ENCODE assay signal across 7 mouse cellular contexts in genomic region chr1:184844326-184845066, GRCm38 (mm10). TPM values are rescaled to one million over a fixed set of nuclear protein-coding genes. Genes with fewer than 3 reads are reported as not detected.
A peak's percentile ranks its signal among the peaks of the same experiment; 100 is the strongest.
DNase-seq lines count a peak whose midpoint lies in the region; ATAC-seq lines count a peak whose summit lies in the region.

No protein-coding gene starts in this region.

- H3K9me3 ChIP-seq in embryonic facial prominence, embryonic 11.5 days (replicated peaks; ENCODE audit: control insufficient read depth, low read length): no peaks in the 10 kb centered on the region
- no peaks in the 10 kb centered on the region for H3K9me3 ChIP-seq in hindbrain, embryonic 12.5 days (replicated peaks)
- no peaks in the 10 kb centered on the region for H3K9me3 ChIP-seq in liver, embryonic 15.5 days (replicated peaks)
- no peaks in the 10 kb centered on the region for H3K9me3 ChIP-seq in neural tube, embryonic 13.5 days

- peaks cover 2% of the 10 kb centered on the region; the same call in 1 of the 2 replicates for H3K27me3 ChIP-seq in embryonic facial prominence, embryonic 11.5 days (ENCODE audit: control insufficient read depth, insufficient read depth, low read length)
- H3K27me3 ChIP-seq in hindbrain, embryonic 12.5 days: peaks cover 13% of the 10 kb centered on the region
- H3K27me3 ChIP-seq in liver, embryonic 15.5 days: no peaks in the 10 kb centered on the region
- H3K27me3 ChIP-seq in neural tube, embryonic 13.5 days: peaks cover 42% of the 10 kb centered on the region

- no peak for ATAC-seq in embryonic facial prominence, embryonic 11.5 days (replicated peaks; ENCODE audit: insufficient number of reproducible peaks, low FRiP score, low TSS enrichment, low read depth)
- no peak for ATAC-seq in hindbrain, embryonic 12.5 days (ENCODE audit: low FRiP score)
- no peak for ATAC-seq in liver, embryonic 15.5 days (ENCODE audit: insufficient read depth)
- ATAC-seq in neural tube, embryonic 13.5 days (ENCODE audit: low read depth): no peak

- 20% methylated on average over 15 of the region's 15 CpGs for WGBS in embryonic facial prominence, embryonic 11.5 days
- 20% methylated on average over 15 of the region's 15 CpGs for whole genome bisulfite sequencing in hindbrain, embryonic 12.5 days
- WGBS in liver, embryonic 15.5 days (ENCODE audit: insufficient replicate concordance): 11% methylated on average over 15 of the region's 15 CpGs
- 19% methylated on average over 15 of the region's 15 CpGs for WGBS in neural tube, embryonic 13.5 days

- peak overlapping the region; percentile 87 for H3K4me2 ChIP-seq in embryonic facial prominence, embryonic 11.5 days (ENCODE audit: low read depth, low read length)
- peak overlapping the region; percentile 77 for H3K4me2 ChIP-seq in hindbrain, embryonic 12.5 days (replicated peaks)
- H3K4me2 ChIP-seq in liver, embryonic 15.5 days: peak overlapping the region; percentile 90
- peak overlapping the region; percentile 82 for H3K4me2 ChIP-seq in neural tube, embryonic 13.5 days

- H3K9ac ChIP-seq in embryonic facial prominence, embryonic 11.5 days (replicated peaks; ENCODE audit: low read length): peak overlapping the region; percentile 74
- peak overlapping the region; percentile 85 for H3K9ac ChIP-seq in hindbrain, embryonic 12.5 days
- peak overlapping the region; percentile 88 for H3K9ac ChIP-seq in liver, embryonic 15.5 days
- H3K9ac ChIP-seq in neural tube, embryonic 13.5 days: peak overlapping the region; percentile 87

- no peaks in the 10 kb centered on the region for H3K4me1 ChIP-seq in embryonic facial prominence, embryonic 11.5 days (ENCODE audit: control insufficient read depth, insufficient read depth, low read length)
- peaks cover 23% of the 10 kb centered on the region for H3K4me1 ChIP-seq in hindbrain, embryonic 12.5 days
- peaks cover 72% of the 10 kb centered on the region for H3K4me1 ChIP-seq in liver, embryonic 15.5 days (replicated peaks)
- H3K4me1 ChIP-seq in neural tube, embryonic 13.5 days (replicated peaks): peaks cover 40% of the 10 kb centered on the region

- H3K27ac ChIP-seq in embryonic facial prominence, embryonic 11.5 days (replicated peaks; ENCODE audit: low read depth, low read length): no peak overlapping the region
- no peak overlapping the region for H3K27ac ChIP-seq in hindbrain, embryonic 12.5 days
- H3K27ac ChIP-seq in liver, embryonic 15.5 days (replicated peaks): peak overlapping the region; percentile 89
- H3K27ac ChIP-seq in neural tube, embryonic 13.5 days (replicated peaks): no peak overlapping the region

- H3K36me3 ChIP-seq in embryonic facial prominence, embryonic 11.5 days (replicated peaks; ENCODE audit: control insufficient read depth, insufficient read depth, low read depth, low read length): no peaks in the 10 kb centered on the region
- no peaks in the 10 kb centered on the region for H3K36me3 ChIP-seq in hindbrain, embryonic 12.5 days
- peaks cover 16% of the 10 kb centered on the region for H3K36me3 ChIP-seq in liver, embryonic 15.5 days (replicated peaks)
- 0 out of 2 replicates have a peak, but pooled peaks cover 5% of the 10 kb centered on the region for H3K36me3 ChIP-seq in neural tube, embryonic 13.5 days

- H3K4me3 ChIP-seq in embryonic facial prominence, embryonic 11.5 days (ENCODE audit: low read depth, low read length): peak overlapping the region; percentile 80
- H3K4me3 ChIP-seq in hindbrain, embryonic 12.5 days: peak overlapping the region; percentile 74
- peak overlapping the region; percentile 83 for H3K4me3 ChIP-seq in liver, embryonic 15.5 days (replicated peaks)
- H3K4me3 ChIP-seq in neural tube, embryonic 13.5 days: peak overlapping the region; percentile 90

- DNase-seq in urinary bladder, postnatal 25 days (ENCODE audit: low spot score): peak; percentile 29
- no peak for DNase-seq in urinary bladder, adult 18-20 months (ENCODE audit: low spot score in 2 of 2)
- no peak for DNase-seq in embryonic facial prominence, embryonic 11.5 days (ENCODE audit: low spot score)
- no peak for DNase-seq in frontal cortex, postnatal 25 days (ENCODE audit: low spot score in 2 of 2)

RNA-seq across cellular contexts. Expression of gene Marc2, which starts 1.8 kb away (rescaled TPM):
- 118 and 125 TPM in 2 replicates for polyA plus RNA-seq in embryonic facial prominence, embryonic 11.5 days (2014; fragmentation: Nextera tagmentation; extraction: Ambion mirVana)
- polyA plus RNA-seq in hindbrain, embryonic 12.5 days (2016; fragmentation: Nextera tagmentation; extraction: Ambion mirVana): 105 and 121 TPM in 2 replicates
- polyA plus RNA-seq in liver, embryonic 15.5 days (2015; fragmentation: Nextera tagmentation; extraction: Ambion mirVana): 210 and 216 TPM in 2 replicates
- polyA plus RNA-seq in neural tube, embryonic 13.5 days (2015; fragmentation: Nextera tagmentation; extraction: Ambion mirVana): 116 and 124 TPM in 2 replicates

RNA-seq across cellular contexts. Expression of gene Marc1, which starts 33.4 kb away (rescaled TPM):
- not detected in 2 replicates for polyA plus RNA-seq in embryonic facial prominence, embryonic 11.5 days (2014; fragmentation: Nextera tagmentation; extraction: Ambion mirVana)
- polyA plus RNA-seq in hindbrain, embryonic 12.5 days (2016; fragmentation: Nextera tagmentation; extraction: Ambion mirVana): not detected in 2 replicates
- 40.0 and 41.7 TPM in 2 replicates for polyA plus RNA-seq in liver, embryonic 15.5 days (2015; fragmentation: Nextera tagmentation; extraction: Ambion mirVana)
- not detected in 2 replicates for polyA plus RNA-seq in neural tube, embryonic 13.5 days (2015; fragmentation: Nextera tagmentation; extraction: Ambion mirVana)

RNA-seq across cellular contexts. Expression of gene C130074G19Rik, which starts 38.5 kb away (rescaled TPM):
- 0.67 and 0.72 TPM in 2 replicates for polyA plus RNA-seq in embryonic facial prominence, embryonic 11.5 days (2014; fragmentation: Nextera tagmentation; extraction: Ambion mirVana)
- 1.0 TPM in 2 replicates for polyA plus RNA-seq in hindbrain, embryonic 12.5 days (2016; fragmentation: Nextera tagmentation; extraction: Ambion mirVana)
- 2.0 and 2.3 TPM in 2 replicates for polyA plus RNA-seq in liver, embryonic 15.5 days (2015; fragmentation: Nextera tagmentation; extraction: Ambion mirVana)
- polyA plus RNA-seq in neural tube, embryonic 13.5 days (2015; fragmentation: Nextera tagmentation; extraction: Ambion mirVana): 1.2 and 1.6 TPM in 2 replicates

Comparison
In these comparisons a context has a peak if more than half of its experiments do, and no peak if none do; other contexts are left out.
1. RNA of gene Marc1, which starts 33.4 kb away (polyA plus RNA-seq): 40.0 to 41.7 TPM in liver, embryonic 15.5 days; not detected in neural tube, embryonic 13.5 days, not detected in hindbrain, embryonic 12.5 days and not detected in embryonic facial prominence, embryonic 11.5 days; every median in the first group is over 10 times any median in the second.
2. Peak in every context shown above with its lines, with median percentiles within 50 percentile points of each other: H3K4me2 ChIP-seq, H3K4me3 ChIP-seq and H3K9ac ChIP-seq.